Mouse (Mus musculus): ENCODE data around the gene Orc2. TPM values are rescaled to one million over a fixed set of nuclear protein-coding genes. Genes with fewer than 3 reads are reported as not detected.

Orc2 gene
- polyA plus RNA-seq, 1 experiment from 2014 or later: 11.6 TPM

DNA sequence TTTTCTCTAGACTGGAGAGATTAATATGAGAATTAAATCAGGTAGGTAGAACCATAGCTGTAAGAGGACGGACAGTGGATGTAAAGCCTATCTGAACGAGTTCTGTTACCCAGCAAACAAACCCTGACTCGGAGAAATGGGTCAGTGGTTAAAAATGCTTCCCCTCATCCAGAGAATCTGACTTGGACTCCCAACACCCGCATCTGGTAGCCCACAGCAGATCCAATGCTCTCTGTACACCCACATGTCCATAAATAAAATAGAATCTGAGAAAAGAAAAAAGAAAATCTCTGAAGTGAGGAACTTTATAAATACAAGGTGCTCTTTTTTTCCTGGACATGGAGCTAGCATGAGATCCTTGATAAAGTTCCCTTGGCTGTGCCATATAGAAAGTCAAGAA lies 7.2 kb downstream of the Orc2 start:
- WGBS: 95% methylated on average over 4 of the region's 4 CpGs
- H3K4me3 ChIP-seq (ENCODE audit: low read depth, low read length): no peak overlapping the region
- H3K4me2 ChIP-seq (replicated peaks; ENCODE audit: low read depth): no peak overlapping the region
- TF ChIP-seq EP300 (optimal IDR thresholded peaks at IDR 0.05): no peak
- TF ChIP-seq CTCF (IDR thresholded peaks at IDR 0.05; ENCODE audit: low read depth): no peak
- H3K9ac ChIP-seq (ENCODE audit: low read length): no peak overlapping the region
- DNase-seq (ENCODE audit: low spot score) (no peak), ATAC-seq (ENCODE audit: low FRiP score, low TSS enrichment) (no peak)
- H3K27ac ChIP-seq (replicated peaks): no peak overlapping the region
- no peaks in the 10 kb centered on the region for H3K27me3 ChIP-seq (ENCODE audit: control insufficient read depth, insufficient read depth, low read length)
- no peaks in the 10 kb centered on the region for H3K9me3 ChIP-seq (ENCODE audit: control insufficient read depth, low read length)
- peaks cover 12% of the 10 kb centered on the region; the same call in 1 of the 2 replicates for H3K36me3 ChIP-seq (ENCODE audit: control insufficient read depth, insufficient read depth, low read length)
- no peaks in the 10 kb centered on the region for H3K4me1 ChIP-seq (replicated peaks; ENCODE audit: control insufficient read depth, insufficient read depth)

DNA sequence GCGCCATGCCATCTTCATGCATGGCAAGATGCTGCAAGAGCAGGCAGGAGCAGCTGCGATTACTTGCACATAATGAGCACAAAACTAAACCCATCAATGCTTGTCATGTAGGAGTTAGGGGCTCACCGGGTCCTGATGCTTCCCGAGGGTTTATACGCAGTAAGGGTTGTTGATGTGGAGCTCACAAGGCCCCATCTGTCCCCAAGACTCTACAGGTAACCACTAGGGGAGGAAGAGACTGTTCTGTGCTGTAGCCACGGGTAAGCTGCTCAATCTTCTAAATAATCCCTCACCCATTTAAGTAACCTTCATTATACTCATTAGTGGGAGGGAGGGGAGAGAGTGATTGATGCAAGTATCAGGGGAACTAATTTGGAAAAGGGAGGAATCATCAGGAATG lies 9.3 kb downstream of the Orc2 start:
- Histone ChIP-seq H3K9ac (ENCODE audit: low read length) (no peak overlapping the region), H3K9me3 (ENCODE audit: control insufficient read depth, low read length) (no peaks in the 10 kb centered on the region), H3K4me3 (ENCODE audit: low read depth, low read length) (no peak overlapping the region), H3K4me1 (replicated peaks; ENCODE audit: control insufficient read depth, insufficient read depth) (no peaks in the 10 kb centered on the region), H3K4me2 (replicated peaks; ENCODE audit: low read depth) (no peak overlapping the region), H3K27me3 (ENCODE audit: control insufficient read depth, insufficient read depth, low read length) (no peaks in the 10 kb centered on the region), H3K27ac (replicated peaks) (no peak overlapping the region), H3K36me3 (ENCODE audit: control insufficient read depth, insufficient read depth, low read length) (peaks cover 21% of the 10 kb centered on the region; the same call in 1 of the 2 replicates)
- no peak for TF ChIP-seq CTCF (IDR thresholded peaks at IDR 0.05; ENCODE audit: low read depth)
- TF ChIP-seq EP300 (optimal IDR thresholded peaks at IDR 0.05): no peak
- WGBS: 95% methylated on average over 6 of the region's 6 CpGs
- DNase-seq (ENCODE audit: low spot score): no peak
- ATAC-seq (ENCODE audit: low FRiP score, low TSS enrichment): no peak

DNA sequence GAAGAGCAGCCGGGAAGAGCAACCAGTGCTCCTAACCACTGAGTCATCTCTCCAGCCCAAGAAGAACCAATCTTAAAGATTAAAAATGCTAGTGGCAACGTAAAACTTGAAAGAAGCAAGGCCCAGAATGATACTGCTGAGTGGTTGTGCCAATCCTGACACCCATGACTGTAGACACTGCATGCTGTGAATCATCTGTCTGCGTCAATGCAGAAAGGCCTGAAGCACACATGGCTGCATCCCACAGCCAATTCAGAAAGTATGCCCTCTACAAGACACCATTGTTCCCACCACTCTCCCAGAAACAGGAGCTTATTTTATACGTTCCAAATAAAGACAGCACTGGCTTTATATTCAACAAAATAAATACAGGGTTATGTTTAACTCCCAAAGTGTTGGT lies 22.3 kb downstream of the Orc2 start:
- Histone ChIP-seq H3K9me3 (ENCODE audit: control insufficient read depth, low read length) (no peaks in the 10 kb centered on the region), H3K36me3 (ENCODE audit: control insufficient read depth, insufficient read depth, low read length) (peaks cover 8% of the 10 kb centered on the region; the same call in 1 of the 2 replicates)
- 92% methylated on average over 4 of the region's 4 CpGs for WGBS

GRCm38 (mm10) chr1:58475662-58476061 lies 29.2 kb downstream of the Orc2 start:
- H3K4me2 ChIP-seq (replicated peaks; ENCODE audit: low read depth): no peak overlapping the region
- TF ChIP-seq EP300 (optimal IDR thresholded peaks at IDR 0.05) (no peak), CTCF (IDR thresholded peaks at IDR 0.05; ENCODE audit: low read depth) (no peak)
- no peak overlapping the region for H3K27ac ChIP-seq (replicated peaks)
- no peaks in the 10 kb centered on the region for H3K4me1 ChIP-seq (replicated peaks; ENCODE audit: control insufficient read depth, insufficient read depth)
- H3K4me3 ChIP-seq (ENCODE audit: low read depth, low read length): no peak overlapping the region
- peaks cover 23% of the 10 kb centered on the region for H3K36me3 ChIP-seq (ENCODE audit: control insufficient read depth, insufficient read depth, low read length)
- H3K9me3 ChIP-seq (ENCODE audit: control insufficient read depth, low read length): no peaks in the 10 kb centered on the region
- H3K9ac ChIP-seq (ENCODE audit: low read length): no peak overlapping the region
- no peaks in the 10 kb centered on the region for H3K27me3 ChIP-seq (ENCODE audit: control insufficient read depth, insufficient read depth, low read length)
- ATAC-seq (ENCODE audit: low FRiP score, low TSS enrichment): no peak
- no peak for DNase-seq (ENCODE audit: low spot score)
- WGBS: 93% methylated on average over 8 of the region's 8 CpGs

More for the DNA sequence above, 22.3 kb downstream of the Orc2 start:
- no peak overlapping the region for H3K27ac ChIP-seq (replicated peaks)
- H3K4me3 ChIP-seq (ENCODE audit: low read depth, low read length): no peak overlapping the region
- H3K27me3 ChIP-seq (ENCODE audit: control insufficient read depth, insufficient read depth, low read length): no peaks in the 10 kb centered on the region
- no peak overlapping the region for H3K9ac ChIP-seq (ENCODE audit: low read length)
- DNase-seq (ENCODE audit: low spot score): no peak
- H3K4me1 ChIP-seq (replicated peaks; ENCODE audit: control insufficient read depth, insufficient read depth): no peaks in the 10 kb centered on the region
- H3K4me2 ChIP-seq (replicated peaks; ENCODE audit: low read depth): no peak overlapping the region
- TF ChIP-seq CTCF (IDR thresholded peaks at IDR 0.05; ENCODE audit: low read depth) (no peak), EP300 (optimal IDR thresholded peaks at IDR 0.05) (no peak)
- ATAC-seq (ENCODE audit: low FRiP score, low TSS enrichment): no peak

DNA sequence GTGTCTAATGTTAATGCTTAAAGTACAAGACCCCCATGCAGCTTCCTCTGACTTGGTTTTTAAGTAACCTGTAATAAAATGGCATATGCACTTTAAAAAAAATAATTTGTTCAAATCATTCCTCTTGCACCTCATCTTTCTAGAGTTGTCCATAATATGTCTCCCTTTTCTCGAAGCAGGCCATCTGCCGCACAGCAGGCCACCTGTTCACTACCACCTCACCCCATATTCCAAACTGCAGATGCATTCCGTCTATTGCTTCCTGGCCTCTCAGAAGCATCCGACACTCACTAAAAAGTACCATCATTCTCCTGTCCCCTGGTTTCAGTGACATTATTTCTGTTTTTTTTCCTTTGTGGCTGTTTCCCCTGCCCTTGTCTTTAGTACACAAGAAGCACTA lies 39.3 kb downstream of the Orc2 start:
- Histone ChIP-seq H3K4me1 (replicated peaks; ENCODE audit: control insufficient read depth, insufficient read depth) (no peaks in the 10 kb centered on the region), H3K4me3 (ENCODE audit: low read depth, low read length) (no peak overlapping the region), H3K9me3 (ENCODE audit: control insufficient read depth, low read length) (no peaks in the 10 kb centered on the region), H3K9ac (ENCODE audit: low read length) (no peak overlapping the region), H3K27me3 (ENCODE audit: control insufficient read depth, insufficient read depth, low read length) (no peaks in the 10 kb centered on the region), H3K36me3 (ENCODE audit: control insufficient read depth, insufficient read depth, low read length) (peaks cover 21% of the 10 kb centered on the region), H3K4me2 (replicated peaks; ENCODE audit: low read depth) (no peak overlapping the region), H3K27ac (replicated peaks) (no peak overlapping the region)
- 91% methylated on average over 4 of the region's 4 CpGs for WGBS
- no peak for DNase-seq (ENCODE audit: low spot score)
- no peak for ATAC-seq (ENCODE audit: low FRiP score, low TSS enrichment)
- TF ChIP-seq CTCF (IDR thresholded peaks at IDR 0.05; ENCODE audit: low read depth) (no peak), EP300 (optimal IDR thresholded peaks at IDR 0.05) (no peak)

DNA sequence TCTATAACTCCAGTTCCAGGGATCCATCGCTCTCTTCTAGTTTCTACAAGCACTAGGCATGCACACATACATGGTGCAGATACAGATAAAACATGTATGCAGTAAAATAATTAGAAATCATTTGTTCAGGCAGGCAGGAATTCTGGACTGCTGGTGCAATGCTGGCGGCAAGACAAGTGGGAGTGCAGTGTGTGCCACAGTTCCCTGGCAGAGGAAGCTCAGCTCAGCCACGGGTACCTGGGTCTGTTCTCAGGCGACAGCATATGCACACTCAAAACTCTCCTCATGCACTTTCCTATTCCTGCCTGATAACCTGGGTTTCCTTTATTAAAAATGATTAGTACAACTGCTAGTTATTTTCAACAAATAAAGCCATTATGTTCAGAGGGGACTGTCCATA lies 39.9 kb downstream of the Orc2 start:
- Histone ChIP-seq H3K9ac (ENCODE audit: low read length) (no peak overlapping the region), H3K36me3 (ENCODE audit: control insufficient read depth, insufficient read depth, low read length) (peaks cover 22% of the 10 kb centered on the region), H3K27me3 (ENCODE audit: control insufficient read depth, insufficient read depth, low read length) (no peaks in the 10 kb centered on the region), H3K4me2 (replicated peaks; ENCODE audit: low read depth) (no peak overlapping the region), H3K4me3 (ENCODE audit: low read depth, low read length) (no peak overlapping the region), H3K4me1 (replicated peaks; ENCODE audit: control insufficient read depth, insufficient read depth) (no peaks in the 10 kb centered on the region), H3K9me3 (ENCODE audit: control insufficient read depth, low read length) (no peaks in the 10 kb centered on the region), H3K27ac (replicated peaks) (no peak overlapping the region)
- no peak for DNase-seq (ENCODE audit: low spot score)
- ATAC-seq (ENCODE audit: low FRiP score, low TSS enrichment): no peak
- TF ChIP-seq EP300 (optimal IDR thresholded peaks at IDR 0.05) (no peak), CTCF (IDR thresholded peaks at IDR 0.05; ENCODE audit: low read depth) (no peak)
- WGBS: 86% methylated on average over 4 of the region's 4 CpGs
